Mouse (Mus musculus) kidney, postnatal 4 days (tissue): Measurements from ENCODE around the gene Ciz1.
"Not testable (repeated sequence)": the region's sequence is repeated elsewhere in the genome, so short reads cannot be mapped to it uniquely, and the experiment has no call there.

ENCODE experiments used
- DNase-seq, 2 experiments: peaks; one replicate each; pipeline ENCODE4 v3.0.0; 2021; ENCODE audit warnings: mixed read lengths in 2 of 2

Gene Ciz1

GRCm38 (mm10) chr2:32348311-32348710, 3.8 kb upstream of the Ciz1 start:
- DNase-seq, result no peak

- no peak for DNase-seq
Measured at GRCm38 (mm10) chr2:32349625-32350255, 2.4 kb upstream of the Ciz1 start.

GRCm38 (mm10) chr2:32350471-32351051, 1.6 kb upstream of the Ciz1 start:
- peak in 1 of 2 experiments; percentile 34 for DNase-seq

- DNase-seq, result no peak
Measured at GRCm38 (mm10) chr2:32351471-32351961, 611 bp upstream of the Ciz1 start.

GRCm38 (mm10) chr2:32353007-32353542, 948 bp downstream of the Ciz1 start, which contains the start of gene Dnm1:
Dnm1 (minus strand) TSS chr2:32353338.
- DNase-seq, result peak; percentile 94 to 95

GRCm38 (mm10) chr2:32353836-32354235, 1.7 kb downstream of the Ciz1 start:
- DNase-seq, result no peak

GRCm38 (mm10) chr2:32354336-32354895, 2.3 kb downstream of the Ciz1 start:
- no peak for DNase-seq

- DNase-seq, result no peak
Measured at GRCm38 (mm10) chr2:32356216-32356615, 4.1 kb downstream of the Ciz1 start.

GRCm38 (mm10) chr2:32357710-32358109, 5.6 kb downstream of the Ciz1 start:
- no peak for DNase-seq

GRCm38 (mm10) chr2:32358381-32358780, 6.3 kb downstream of the Ciz1 start:
- no peak for DNase-seq

- DNase-seq, result peak; percentile 78 to 86
Measured at GRCm38 (mm10) chr2:32360741-32361140, 8.6 kb downstream of the Ciz1 start.

- DNase-seq, result peak; percentile 80 to 87
Measured at GRCm38 (mm10) chr2:32361437-32361836, 9.3 kb downstream of the Ciz1 start.

GRCm38 (mm10) chr2:32362274-32362673, 10.1 kb downstream of the Ciz1 start:
- not testable (repeated sequence) for DNase-seq

- peak; percentile 93 to 95 for DNase-seq
Measured at GRCm38 (mm10) chr2:32362817-32363340, 10.8 kb downstream of the Ciz1 start.

- DNase-seq, result peak in 1 of 2 experiments; percentile 44
Measured at GRCm38 (mm10) chr2:32363376-32364106, 11.4 kb downstream of the Ciz1 start.

GRCm38 (mm10) chr2:32364121-32364520, 12.0 kb downstream of the Ciz1 start:
- no peak for DNase-seq

- no peak for DNase-seq
Measured at GRCm38 (mm10) chr2:32367315-32367714, 15.2 kb downstream of the Ciz1 start.

GRCm38 (mm10) chr2:32374191-32374590, 22.1 kb downstream of the Ciz1 start:
- DNase-seq, result no peak

GRCm38 (mm10) chr2:32375317-32375940, 23.3 kb downstream of the Ciz1 start:
- DNase-seq, result no peak

GRCm38 (mm10) chr2:32376963-32377362, 24.8 kb downstream of the Ciz1 start:
- no peak for DNase-seq

GRCm38 (mm10) chr2:32380001-32380500, 27.9 kb downstream of the Ciz1 start:
- no peak for DNase-seq

- DNase-seq, result peak; percentile 66 to 73
Measured at GRCm38 (mm10) chr2:32381141-32381774, 29.1 kb downstream of the Ciz1 start.
